Mouse (Mus musculus) bone marrow macrophage, adult 2 months (primary cell): ENCODE measurements around the gene Macf1. TPM values are rescaled to one million over a fixed set of nuclear protein-coding genes. Genes with fewer than 3 reads are reported as not detected.
"Not testable (repeated sequence)": the region's sequence is repeated elsewhere in the genome, so short reads cannot be mapped to it uniquely, and the experiment has no call there.

Source experiments
- H3K27ac ChIP-seq: 2 replicates; pipeline ENCODE4 v1.5.1; 2012; ENCODE audit warnings: low read depth, low read length; ENCODE audit not compliant: insufficient read depth
- H3K4me1 ChIP-seq: 2 replicates; pipeline ENCODE4 v1.6.1; 2012; ENCODE audit warnings: low read length; ENCODE audit not compliant: control insufficient read depth, insufficient read depth
- H3K4me3 ChIP-seq: 2 replicates; pipeline ENCODE4 v1.5.1; 2012; ENCODE audit warnings: mild to moderate bottlenecking, low read length, moderate library complexity; ENCODE audit not compliant: insufficient read depth
- CTCF ChIP-seq: IDR thresholded peaks from 2 replicates; pipeline ENCODE4 v1.5.1; 2012; ENCODE audit warnings: low read depth, mild to moderate bottlenecking, low read length, moderate library complexity
- POLR2A ChIP-seq: IDR thresholded peaks from 2 replicates; pipeline ENCODE4 v1.6.1; 2012; ENCODE audit warnings: mild to moderate bottlenecking, low read depth, low read length, borderline replicate concordance
- polyA plus RNA-seq: library from polyadenylated mRNA; stranded (reverse); fragments of >200 nt; gene quantifications from 2 replicates; pipeline ENCODE4 v1.2.4, GENCODE M21; 2012; ENCODE audit not compliant: missing spikeins, insufficient read depth, insufficient read length

The Macf1 gene
- polyA plus RNA-seq, 1 experiment = 182 TPM

DNA sequence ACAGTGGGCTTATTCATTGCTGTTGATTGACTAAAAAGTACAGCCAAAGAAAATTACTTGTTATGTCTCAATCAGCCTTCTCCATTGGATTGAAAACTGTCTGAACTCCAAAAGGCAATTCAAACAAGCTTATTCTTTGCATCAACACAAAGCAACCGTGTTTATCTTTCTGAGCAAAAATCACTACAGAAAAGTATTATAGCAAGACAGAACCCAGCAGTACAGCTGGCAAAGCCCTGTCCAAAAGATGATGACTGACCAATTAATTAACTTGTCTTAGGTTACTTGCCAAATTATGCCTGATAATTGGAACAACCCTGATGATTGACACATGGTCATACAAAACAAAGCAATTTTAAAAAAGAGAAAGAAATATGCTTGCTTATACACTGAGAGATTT lies 26.0 kb downstream of the Macf1 start:
- Histone ChIP-seq H3K4me3 (no peak overlapping the region), H3K4me1 (peaks cover 30% of the 10 kb centered on the region)
- TF ChIP-seq CTCF (no peak), POLR2A (no peak)

GRCm38 (mm10) chr4:123655245-123655644 lies 28.9 kb downstream of the Macf1 start:
- H3K27ac ChIP-seq = no peak overlapping the region
- TF ChIP-seq POLR2A (no peak), CTCF (no peak)
- H3K4me3 ChIP-seq = no peak overlapping the region
- peaks cover 32% of the 10 kb centered on the region for H3K4me1 ChIP-seq

More for the DNA sequence above, 26.0 kb downstream of the Macf1 start:
- H3K27ac ChIP-seq = no peak overlapping the region

- Histone ChIP-seq H3K4me1 (peaks cover 29% of the 10 kb centered on the region), H3K27ac (no peak overlapping the region), H3K4me3 (no peak overlapping the region)
- TF ChIP-seq CTCF (no peak), POLR2A (no peak)
Measured at GRCm38 (mm10) chr4:123654566-123654965, 29.6 kb downstream of the Macf1 start.

DNA sequence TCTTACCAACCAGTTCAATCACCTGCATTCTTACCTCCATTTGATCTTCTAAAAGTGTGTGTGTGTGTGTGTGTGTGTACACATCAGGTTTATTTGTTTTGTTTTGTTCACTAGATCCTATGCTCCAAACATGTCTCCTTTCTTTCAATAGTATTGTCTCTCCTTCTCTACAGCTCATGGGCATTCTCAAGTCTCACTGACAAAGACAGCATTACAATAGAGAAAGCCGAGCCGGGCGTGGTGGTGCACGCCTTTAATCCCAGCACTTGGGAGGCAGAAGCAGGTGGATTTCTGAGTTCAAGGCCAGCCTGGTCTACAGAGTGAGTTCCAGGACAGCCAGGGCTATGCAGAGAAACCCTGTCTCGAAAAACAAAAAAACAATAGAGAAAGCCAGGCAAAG lies 30.7 kb downstream of the Macf1 start:
- not testable (repeated sequence) for H3K27ac ChIP-seq, H3K4me3 ChIP-seq
- H3K4me1 ChIP-seq = peaks cover 22% of the 10 kb centered on the region

DNA sequence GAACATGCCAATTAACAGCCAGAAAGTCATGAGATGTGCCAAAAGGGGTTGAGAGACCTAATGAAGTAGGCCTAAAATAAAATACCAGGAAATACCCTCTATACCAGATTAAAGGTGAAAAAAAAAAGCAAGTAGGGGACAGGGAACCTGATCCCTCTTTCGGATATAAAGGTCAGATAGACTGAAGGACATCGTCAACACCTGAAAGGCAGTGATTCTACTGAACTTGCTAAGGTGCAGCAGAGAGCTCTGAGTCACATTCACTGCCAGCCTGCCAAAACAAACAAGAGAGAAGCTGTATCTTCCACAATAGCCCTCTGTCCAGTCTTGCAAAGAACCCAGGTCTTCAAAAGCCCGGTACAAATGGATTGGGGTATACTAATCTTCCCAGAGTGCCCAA lies 32.0 kb downstream of the Macf1 start:
- H3K4me1 ChIP-seq = peaks cover 25% of the 10 kb centered on the region
- TF ChIP-seq POLR2A (no peak), CTCF (no peak)
- no peak overlapping the region for H3K27ac ChIP-seq
- no peak overlapping the region for H3K4me3 ChIP-seq

- Histone ChIP-seq H3K4me3 (no peak overlapping the region), H3K27ac (no peak overlapping the region), H3K4me1 (peaks cover 27% of the 10 kb centered on the region)
- no peak for TF ChIP-seq CTCF
- TF ChIP-seq POLR2A = no peak
Measured at GRCm38 (mm10) chr4:123649131-123649530, 35.0 kb downstream of the Macf1 start.

DNA sequence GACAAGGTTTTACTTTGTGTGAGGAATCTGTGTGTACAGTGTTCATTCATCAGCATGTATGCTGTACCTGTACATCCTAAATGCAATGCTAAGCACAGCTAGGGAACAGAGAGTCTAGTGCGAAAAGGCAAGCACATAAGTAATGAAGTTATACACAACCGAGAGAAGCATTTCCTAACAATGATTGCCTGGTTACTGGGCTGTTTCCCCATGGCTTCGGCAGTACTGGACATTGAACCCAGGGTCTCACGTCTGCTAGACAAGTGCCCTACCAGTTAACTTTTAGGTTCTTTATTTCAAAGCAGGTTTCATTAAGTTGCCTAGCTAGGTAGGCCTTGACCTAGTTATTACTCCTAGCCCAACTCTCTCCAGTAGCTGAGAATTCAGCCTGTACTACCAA lies 36.5 kb downstream of the Macf1 start:
- no peak overlapping the region for H3K4me3 ChIP-seq
- TF ChIP-seq POLR2A (no peak), CTCF (no peak)
- peaks cover 27% of the 10 kb centered on the region for H3K4me1 ChIP-seq
- H3K27ac ChIP-seq = no peak overlapping the region

GRCm38 (mm10) chr4:123647109-123647508 lies 37.1 kb downstream of the Macf1 start:
- Histone ChIP-seq H3K4me3 (no peak overlapping the region), H3K4me1 (peaks cover 27% of the 10 kb centered on the region), H3K27ac (no peak overlapping the region)
- no peak for TF ChIP-seq CTCF
- no peak for TF ChIP-seq POLR2A

GRCm38 (mm10) chr4:123645246-123645845 lies 38.8 kb downstream of the Macf1 start:
- H3K27ac ChIP-seq = no peak overlapping the region
- no peak overlapping the region for H3K4me3 ChIP-seq
- TF ChIP-seq POLR2A = no peak
- TF ChIP-seq CTCF = no peak
- peaks cover 17% of the 10 kb centered on the region for H3K4me1 ChIP-seq

DNA sequence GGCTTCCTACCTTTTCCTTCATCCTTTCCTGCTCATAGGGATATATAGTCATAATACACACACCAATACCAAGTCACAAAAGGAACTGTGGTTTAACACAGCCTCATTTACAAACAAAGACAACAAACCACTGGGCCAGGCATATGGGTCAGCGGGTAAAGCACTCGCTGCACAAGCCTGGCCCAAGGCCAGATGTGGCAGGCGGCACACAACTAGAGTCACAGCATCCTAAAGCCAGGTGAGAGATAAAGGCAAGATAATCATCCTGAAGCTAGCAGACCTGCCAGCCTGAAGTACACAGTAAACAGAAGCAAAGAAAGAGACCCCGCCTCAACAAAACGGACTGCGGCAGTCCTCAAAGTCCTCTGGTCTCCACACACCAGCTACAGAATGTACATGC lies 40.6 kb downstream of the Macf1 start:
- H3K4me1 ChIP-seq = peaks cover 13% of the 10 kb centered on the region
- no peak overlapping the region for H3K4me3 ChIP-seq
- TF ChIP-seq CTCF (no peak), POLR2A (no peak)
- H3K27ac ChIP-seq = no peak overlapping the region

GRCm38 (mm10) chr4:123642877-123643276 lies 41.3 kb downstream of the Macf1 start:
- no peak for TF ChIP-seq POLR2A
- TF ChIP-seq CTCF = no peak

More at GRCm38 (mm10) chr4:123642877-123643276, 41.3 kb downstream of the Macf1 start:
- Histone ChIP-seq H3K4me3 (no peak overlapping the region), H3K27ac (no peak overlapping the region), H3K4me1 (peaks cover 13% of the 10 kb centered on the region)
